Mouse (Mus musculus): ENCODE results near the gene Nanog. TPM values are rescaled to one million over a fixed set of nuclear protein-coding genes. Genes with fewer than 3 reads are reported as not detected.
"Not testable (repeated sequence)": the region's sequence is repeated elsewhere in the genome, so short reads cannot be mapped to it uniquely, and the experiment has no call there.

Gene Nanog
- polyA plus RNA-seq, 1 experiment: 0.28 TPM

DNA sequence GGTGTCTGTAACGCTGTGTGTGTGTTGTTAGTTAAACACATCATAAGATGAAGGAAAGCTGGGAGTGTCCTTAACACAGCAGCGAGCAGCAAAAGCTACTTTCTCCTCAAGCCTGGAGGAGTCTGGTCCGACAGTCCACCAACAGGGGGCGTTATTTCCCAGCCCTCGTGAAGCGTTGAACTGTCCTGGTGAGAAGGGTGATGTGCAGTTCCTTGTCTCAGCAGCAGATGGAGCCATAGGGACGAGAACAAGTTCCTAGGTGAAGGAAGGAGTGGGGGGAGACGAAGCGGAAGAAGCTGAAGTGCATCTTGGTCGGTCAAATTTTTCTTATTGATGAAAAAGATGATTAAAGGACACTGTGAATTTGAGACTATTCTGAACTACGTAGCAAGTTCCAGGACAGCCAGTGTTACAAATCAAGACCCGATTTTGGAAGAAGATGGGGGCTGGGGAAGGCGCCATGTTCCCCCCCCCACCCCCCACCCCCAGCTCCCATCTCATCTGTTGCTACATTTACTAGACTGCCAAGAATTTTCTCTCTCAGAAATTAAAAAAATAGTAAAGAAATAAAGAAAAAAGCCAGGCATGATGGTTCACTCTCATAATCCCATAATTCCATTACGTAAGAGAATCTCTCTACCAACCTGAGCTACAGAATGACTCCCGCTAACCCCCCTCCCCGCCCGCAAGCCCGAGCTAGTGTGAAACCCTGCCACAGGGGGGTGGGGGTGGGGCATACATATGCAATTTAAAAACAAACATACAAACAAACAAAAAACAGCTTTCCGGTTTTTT, 37.7 kb upstream of the Nanog start:
- no peak for TF ChIP-seq POLR2A (IDR thresholded peaks at IDR 0.05; ENCODE audit: borderline replicate concordance, extremely low read depth, low read depth, low read length)
- TF ChIP-seq CTCF (IDR thresholded peaks at IDR 0.05; ENCODE audit: insufficient read depth, low read length): peak; percentile 98
- H3K4me3 ChIP-seq (replicated peaks; ENCODE audit: extremely low read depth, low read depth, low read length): peak overlapping the region; percentile 6
- WGBS: 10% methylated on average over 19 of the region's 19 CpGs
- peak; percentile 86 for DNase-seq
- no peaks in the 10 kb centered on the region for H3K4me1 ChIP-seq (ENCODE audit: control insufficient read depth, insufficient read depth, low read length)

DNA sequence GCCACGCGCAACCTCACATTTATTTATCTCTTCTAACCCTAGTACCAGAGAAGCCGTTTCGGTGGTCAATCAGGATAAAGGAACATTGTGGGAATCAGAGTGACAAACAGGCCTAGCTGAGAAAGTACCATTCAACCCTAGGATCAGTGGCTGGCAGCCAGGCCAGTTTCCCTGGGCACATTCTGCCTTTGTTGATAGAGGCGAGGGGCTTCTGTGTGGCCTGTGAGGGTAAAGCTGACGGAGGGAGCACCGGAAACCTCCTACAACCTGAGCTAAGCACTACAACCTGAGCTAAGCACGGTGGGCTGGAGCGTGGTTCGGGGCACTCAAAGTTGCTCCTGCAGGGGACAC, 37.1 kb upstream of the Nanog start:
- Histone ChIP-seq H3K4me3 (replicated peaks; ENCODE audit: extremely low read depth, low read depth, low read length) (no peak overlapping the region), H3K4me1 (ENCODE audit: control insufficient read depth, insufficient read depth, low read length) (no peaks in the 10 kb centered on the region)
- 41% methylated on average over 10 of the region's 10 CpGs for WGBS
- TF ChIP-seq CTCF (IDR thresholded peaks at IDR 0.05; ENCODE audit: insufficient read depth, low read length): no peak
- TF ChIP-seq POLR2A (IDR thresholded peaks at IDR 0.05; ENCODE audit: borderline replicate concordance, extremely low read depth, low read depth, low read length): no peak
- DNase-seq: no peak

DNA sequence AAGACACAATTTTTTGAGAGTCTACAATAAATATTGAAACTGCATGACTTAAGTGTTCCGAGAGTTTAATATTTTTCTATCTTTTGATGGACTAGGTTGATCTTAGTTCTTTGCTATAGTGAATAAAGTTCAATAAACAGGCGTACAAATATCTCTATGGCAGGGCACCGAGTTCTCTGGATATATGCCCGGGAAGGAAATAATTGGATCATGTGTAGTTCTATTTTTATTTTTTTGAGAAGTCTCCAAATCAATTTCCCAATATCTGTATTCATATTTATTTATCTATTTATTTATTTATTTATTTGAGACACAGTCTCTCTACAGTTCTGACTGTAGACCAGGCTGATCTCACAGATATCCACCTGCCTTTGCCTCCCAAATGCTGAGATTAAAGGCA, 36.4 kb upstream of the Nanog start:
- no peak for DNase-seq
- H3K4me1 ChIP-seq (ENCODE audit: control insufficient read depth, insufficient read depth, low read length): no peaks in the 10 kb centered on the region
- TF ChIP-seq POLR2A (IDR thresholded peaks at IDR 0.05; ENCODE audit: borderline replicate concordance, extremely low read depth, low read depth, low read length) (no peak), CTCF (IDR thresholded peaks at IDR 0.05; ENCODE audit: insufficient read depth, low read length) (no peak)
- no peak overlapping the region for H3K4me3 ChIP-seq (replicated peaks; ENCODE audit: extremely low read depth, low read depth, low read length)
- WGBS: 82% methylated on average over 4 of the region's 4 CpGs

DNA sequence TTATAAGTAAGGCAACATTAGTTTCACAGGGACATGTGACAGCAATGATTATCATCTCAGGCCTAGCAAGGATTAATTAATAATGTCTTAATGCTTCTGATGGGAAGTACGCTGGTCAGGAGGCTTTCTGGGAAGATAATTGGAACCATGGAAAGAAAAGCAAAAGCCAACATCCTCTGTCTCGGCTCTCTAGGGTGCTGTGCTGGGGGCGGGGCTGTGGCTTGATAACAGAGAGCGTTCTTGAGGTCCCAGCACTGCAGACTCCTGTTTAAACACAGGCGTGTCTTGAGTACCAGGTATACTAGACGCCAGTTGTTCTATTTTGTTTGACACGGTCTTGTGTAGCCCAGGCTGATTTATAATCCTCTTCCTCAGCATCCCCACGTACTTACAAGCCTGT, 34.5 kb upstream of the Nanog start:
- Histone ChIP-seq H3K4me1 (ENCODE audit: control insufficient read depth, insufficient read depth, low read length) (no peaks in the 10 kb centered on the region), H3K4me3 (replicated peaks; ENCODE audit: extremely low read depth, low read depth, low read length) (no peak overlapping the region)
- no peak for DNase-seq
- TF ChIP-seq POLR2A (IDR thresholded peaks at IDR 0.05; ENCODE audit: borderline replicate concordance, extremely low read depth, low read depth, low read length) (no peak), CTCF (IDR thresholded peaks at IDR 0.05; ENCODE audit: insufficient read depth, low read length) (no peak)
- WGBS: 42% methylated on average over 8 of the region's 8 CpGs

DNA sequence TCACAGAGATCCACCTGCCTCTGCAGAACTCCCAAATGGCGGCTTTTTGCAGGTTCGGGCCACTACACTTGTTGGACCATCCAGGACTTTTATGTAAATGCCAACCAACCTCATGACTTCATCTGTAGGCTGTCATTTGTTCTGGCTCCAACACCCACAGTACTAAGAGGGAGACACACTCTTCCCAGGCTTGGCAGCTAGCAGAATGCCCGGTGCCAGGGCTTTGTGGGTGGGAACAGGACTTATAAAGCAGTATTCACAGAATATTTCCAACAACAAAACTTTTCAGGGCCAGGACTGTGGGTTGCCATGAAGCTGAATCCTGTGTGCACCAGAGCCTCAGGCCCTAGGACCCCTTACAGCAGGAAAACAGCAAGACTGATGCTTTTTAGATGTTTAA, 24.6 kb upstream of the Nanog start:
- Histone ChIP-seq H3K4me1 (ENCODE audit: control insufficient read depth, insufficient read depth, low read length) (no peaks in the 10 kb centered on the region), H3K4me3 (replicated peaks; ENCODE audit: extremely low read depth, low read depth, low read length) (no peak overlapping the region)
- no peak for TF ChIP-seq POLR2A (IDR thresholded peaks at IDR 0.05; ENCODE audit: borderline replicate concordance, extremely low read depth, low read depth, low read length)
- no peak for TF ChIP-seq CTCF (IDR thresholded peaks at IDR 0.05; ENCODE audit: insufficient read depth, low read length)
- DNase-seq: no peak
- 79% methylated on average over 3 of the region's 3 CpGs for WGBS

DNA sequence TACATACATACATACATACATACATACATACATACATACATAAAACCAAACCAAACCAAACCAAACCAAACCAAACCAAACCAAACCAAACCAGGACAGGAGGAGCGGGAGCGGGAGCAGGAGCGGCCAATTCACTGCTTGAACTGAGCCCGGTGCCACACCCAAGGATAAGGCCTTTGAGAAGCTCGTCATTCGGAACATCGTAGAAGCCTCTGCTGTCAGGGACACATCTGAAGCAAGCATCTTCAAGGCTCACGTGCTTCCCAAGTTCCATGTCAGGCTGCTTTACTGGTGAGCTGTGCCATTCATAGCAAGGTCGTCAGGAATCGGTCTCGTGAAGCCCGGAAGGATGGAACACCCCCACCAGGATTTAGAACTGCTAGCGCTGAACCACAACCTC, 20.6 kb upstream of the Nanog start:
- TF ChIP-seq POLR2A (IDR thresholded peaks at IDR 0.05; ENCODE audit: borderline replicate concordance, extremely low read depth, low read depth, low read length) (no peak), CTCF (IDR thresholded peaks at IDR 0.05; ENCODE audit: insufficient read depth, low read length) (no peak)
- no peaks in the 10 kb centered on the region for H3K4me1 ChIP-seq (ENCODE audit: control insufficient read depth, insufficient read depth, low read length)
- no peak overlapping the region for H3K4me3 ChIP-seq (replicated peaks; ENCODE audit: extremely low read depth, low read depth, low read length)
- WGBS: 92% methylated on average over 13 of the region's 13 CpGs
- no peak for DNase-seq

DNA sequence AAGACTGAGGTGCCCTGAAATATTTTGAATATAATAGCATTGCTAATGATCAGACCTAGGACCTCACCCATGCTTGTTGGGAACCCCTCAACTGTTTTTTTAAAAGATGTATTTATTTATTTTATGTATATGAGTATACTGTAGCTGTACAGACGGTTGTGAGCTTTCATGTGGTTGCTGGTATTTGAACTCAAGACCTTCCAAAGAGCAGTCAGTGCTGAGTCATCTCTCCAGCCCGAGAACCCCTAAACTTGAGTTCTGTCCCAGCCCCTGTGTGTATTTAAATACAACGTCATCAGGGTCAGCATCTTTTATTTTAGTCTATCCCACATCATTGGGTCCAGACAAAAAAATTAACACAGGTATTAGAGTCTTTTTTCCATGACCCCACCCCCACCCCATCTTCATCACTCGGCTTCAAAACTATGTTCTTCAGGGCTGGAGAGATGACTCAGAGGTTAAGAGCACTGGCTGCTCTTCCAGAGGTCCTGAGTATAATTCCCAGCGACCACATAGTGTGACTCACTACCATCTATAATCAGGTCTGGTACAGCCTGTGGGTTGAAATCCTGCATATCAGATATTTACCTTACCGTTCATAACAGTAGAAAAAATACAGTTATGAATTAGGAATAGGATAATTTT, 17.8 kb upstream of the Nanog start:
- WGBS: 59% methylated on average over 6 of the region's 6 CpGs
- no peak overlapping the region for H3K4me3 ChIP-seq (replicated peaks; ENCODE audit: extremely low read depth, low read depth, low read length)
- DNase-seq: no peak
- no peaks in the 10 kb centered on the region for H3K4me1 ChIP-seq (ENCODE audit: control insufficient read depth, insufficient read depth, low read length)
- TF ChIP-seq CTCF (IDR thresholded peaks at IDR 0.05; ENCODE audit: insufficient read depth, low read length) (no peak), POLR2A (IDR thresholded peaks at IDR 0.05; ENCODE audit: borderline replicate concordance, extremely low read depth, low read depth, low read length) (no peak)

DNA sequence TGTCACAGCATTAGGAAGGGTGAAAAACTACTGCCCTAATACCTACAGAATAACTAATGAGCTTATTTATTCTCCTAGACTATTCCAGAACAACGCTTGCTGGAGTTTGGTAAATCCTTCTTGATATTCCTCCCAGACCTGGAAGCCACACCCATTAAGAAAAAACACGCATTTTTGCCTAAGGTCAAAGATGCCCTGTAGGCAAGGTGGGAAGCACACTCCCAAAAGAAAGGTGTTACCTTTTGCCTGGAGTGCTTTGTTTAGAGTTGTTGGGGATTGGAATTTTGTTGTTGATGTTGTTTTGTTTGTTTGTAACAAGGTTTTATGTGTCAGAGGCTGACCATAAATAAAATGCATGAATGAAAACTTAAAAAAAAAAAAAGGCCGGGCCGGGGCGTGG, 17.2 kb upstream of the Nanog start:
- WGBS: 82% methylated on average over 5 of the region's 5 CpGs

DNA sequence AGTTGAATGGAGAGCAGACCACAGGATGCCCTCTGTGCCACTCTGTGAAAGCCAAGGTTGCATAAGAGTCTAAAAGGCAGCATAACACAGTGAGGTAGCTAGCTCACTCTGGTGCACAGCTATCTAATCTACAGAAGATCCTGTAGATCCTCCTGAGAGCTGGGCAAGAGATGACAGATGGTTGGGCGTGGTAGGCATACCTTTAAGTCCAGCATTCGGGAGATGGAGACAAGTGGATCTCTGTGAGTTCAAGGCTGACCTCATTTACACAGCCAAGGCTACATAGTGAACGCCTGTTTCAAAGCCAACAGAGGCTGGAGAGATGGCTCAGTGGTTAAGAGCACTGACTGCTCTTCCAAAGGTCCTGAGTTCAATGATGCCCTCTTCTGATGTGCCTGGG, 11.9 kb upstream of the Nanog start:
- 88% methylated on average over 3 of the region's 3 CpGs for WGBS
- H3K4me1 ChIP-seq (ENCODE audit: control insufficient read depth, insufficient read depth, low read length): no peaks in the 10 kb centered on the region
- H3K4me3 ChIP-seq (replicated peaks; ENCODE audit: extremely low read depth, low read depth, low read length): no peak overlapping the region
- TF ChIP-seq POLR2A (IDR thresholded peaks at IDR 0.05; ENCODE audit: borderline replicate concordance, extremely low read depth, low read depth, low read length): no peak
- no peak for TF ChIP-seq CTCF (IDR thresholded peaks at IDR 0.05; ENCODE audit: insufficient read depth, low read length)
- no peak for DNase-seq

More for the DNA sequence above, 17.2 kb upstream of the Nanog start:
- no peak overlapping the region for H3K4me3 ChIP-seq (replicated peaks; ENCODE audit: extremely low read depth, low read depth, low read length)
- no peak for DNase-seq
- H3K4me1 ChIP-seq (ENCODE audit: control insufficient read depth, insufficient read depth, low read length): no peaks in the 10 kb centered on the region
- TF ChIP-seq POLR2A (IDR thresholded peaks at IDR 0.05; ENCODE audit: borderline replicate concordance, extremely low read depth, low read depth, low read length) (no peak), CTCF (IDR thresholded peaks at IDR 0.05; ENCODE audit: insufficient read depth, low read length) (no peak)

DNA sequence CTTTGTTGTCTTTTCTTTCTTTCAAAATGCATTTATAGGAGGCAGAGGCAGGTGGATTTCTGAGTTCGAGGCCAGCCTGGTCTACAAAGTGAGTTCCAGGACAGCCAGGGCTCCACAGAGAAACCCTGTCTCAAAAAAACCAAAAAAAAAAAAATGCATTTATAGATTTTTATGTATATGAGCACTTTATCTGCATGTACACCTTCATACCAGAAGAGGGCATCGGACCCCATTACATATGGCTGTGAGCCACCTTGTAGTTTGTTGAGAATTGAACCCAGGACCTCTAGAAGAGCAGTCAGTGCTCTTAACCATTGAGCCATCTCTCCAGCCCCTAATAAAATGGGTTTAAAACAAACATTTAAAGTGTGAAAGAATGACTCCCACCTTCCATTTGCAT, 7.7 kb upstream of the Nanog start:
- WGBS: 75% methylated on average over 2 of the region's 2 CpGs
- H3K4me1 ChIP-seq (ENCODE audit: control insufficient read depth, insufficient read depth, low read length); DNase-seq; H3K4me3 ChIP-seq (replicated peaks; ENCODE audit: extremely low read depth, low read depth, low read length): not testable (repeated sequence)

Measured in lung, adult 2 months (tissue).